Mouse (Mus musculus): ENCODE measurements at regions not wholly inside any gene's neighbourhood (a gene's known extent, or its start where the extent isn't known, plus 50 kb on each side); places are given as distances from the start of the nearest gene placed in this dataset.

GRCm38 (mm10) chr9:41614002-41614401, 452.5 kb upstream of the Ubash3b start:
- TF ChIP-seq POLR2A (IDR thresholded peaks at IDR 0.05; ENCODE audit: low read depth, low read length), result no peak
- TF ChIP-seq CTCF (IDR thresholded peaks at IDR 0.05; ENCODE audit: borderline replicate concordance, insufficient read depth, low read length), result no peak
